Mouse (Mus musculus) thymus, adult 2 months (tissue): Measurements from ENCODE around the gene Mcl1.

Source experiments
- CTCF ChIP-seq: fragments of 200-500 bp; IDR thresholded peaks from 2 replicates; pipeline ENCODE4 v1.5.1; 2012; ENCODE audit warnings: mild to moderate bottlenecking, control low read depth, low read length, moderate library complexity, borderline replicate concordance; ENCODE audit not compliant: control insufficient read depth, poor library complexity, insufficient read depth; ENCODE audit errors: extremely low read depth
- POLR2A ChIP-seq: fragments of 200-500 bp; IDR thresholded peaks from 2 replicates; pipeline ENCODE4 v1.6.1; 2012; ENCODE audit warnings: mild to moderate bottlenecking, low read length, control low read depth, moderate library complexity; ENCODE audit not compliant: control insufficient read depth, poor library complexity, insufficient read depth; ENCODE audit errors: extremely low read depth

DNA sequence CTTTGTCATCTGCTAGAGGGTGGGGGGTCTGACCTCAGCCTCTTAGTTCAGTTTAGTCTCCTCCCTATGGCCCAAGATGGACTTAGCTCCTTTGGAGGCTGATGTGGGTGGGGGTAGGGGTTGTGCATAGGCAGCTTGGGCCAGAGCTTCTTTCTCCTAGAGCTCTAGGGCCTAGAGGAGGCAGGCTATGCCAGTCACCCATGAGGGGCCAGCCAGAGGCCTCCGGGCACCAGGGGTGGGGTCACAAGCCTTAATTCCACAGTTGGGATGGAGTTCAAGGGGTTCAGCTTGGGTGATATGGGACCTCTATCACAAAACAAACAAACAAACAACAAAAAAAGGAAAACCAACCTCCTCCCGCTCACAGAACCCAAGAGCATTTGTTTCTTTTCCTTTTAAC is 27.1 kb downstream of the Mcl1 start:
- TF ChIP-seq POLR2A, result no peak
- TF ChIP-seq CTCF, result no peak
